Mouse (Mus musculus) ES-E14 (cell line): ENCODE results near the gene Gramd1c. TPM values are rescaled to one million over a fixed set of nuclear protein-coding genes. Genes with fewer than 3 reads are reported as not detected.
A peak's percentile ranks its signal among the peaks of the same experiment; 100 is the strongest.

ENCODE experiments used
- DNase-seq: peaks from one replicate; pipeline ENCODE4 v3.0.0-alpha.2; 2013; ENCODE audit warnings: low read depth, low spot score
- H3K27ac ChIP-seq: 2 replicates; pipeline ENCODE4 v1.5.1; 2012; ENCODE audit warnings: low read depth, mild to moderate bottlenecking, low read length, moderate library complexity, mixed read lengths; ENCODE audit not compliant: poor library complexity, insufficient read depth, severe bottlenecking
- H3K36me3 ChIP-seq: 2 replicates; pipeline ENCODE4 v1.6.1; 2012; ENCODE audit warnings: mild to moderate bottlenecking, low read length, moderate library complexity, mixed read lengths; ENCODE audit not compliant: control insufficient read depth, poor library complexity, insufficient read depth, severe bottlenecking
- H3K4me1 ChIP-seq, 2 experiments: fragments of 150-350 bp in 1 of 2; sonication (generic) in 1 of 2; 2 replicates each; pipeline ENCODE4 v1.6.1; 2012; ENCODE audit warnings: low read length in 2 of 2, mild to moderate bottlenecking in 1 of 2, mixed read lengths in 1 of 2; ENCODE audit not compliant: control insufficient read depth in 2 of 2, insufficient read depth in 2 of 2, poor library complexity in 1 of 2
- H3K4me3 ChIP-seq, 2 experiments: fragments of 150-350 bp in 1 of 2; sonication (generic) in 1 of 2; 2 replicates each; pipeline ENCODE4 v1.5.1; 2012; ENCODE audit warnings: low read length in 2 of 2, low read depth in 1 of 2, mild to moderate bottlenecking in 1 of 2, mixed read lengths in 1 of 2; ENCODE audit not compliant: insufficient read depth in 1 of 2, poor library complexity in 1 of 2, severe bottlenecking in 1 of 2
- H3K9ac ChIP-seq: 2 replicates; pipeline ENCODE4 v1.6.1; 2012; ENCODE audit warnings: low read depth, mild to moderate bottlenecking, low read length, mixed read lengths; ENCODE audit not compliant: poor library complexity, insufficient read depth, severe bottlenecking
- H3K9me3 ChIP-seq: fragments of 150-350 bp; sonication (generic); 2 replicates; pipeline ENCODE4 v1.6.1; 2012; ENCODE audit warnings: low read depth, mild to moderate bottlenecking, low read length; ENCODE audit not compliant: control insufficient read depth, insufficient read depth
- CHD2 ChIP-seq: IDR thresholded peaks from 2 replicates; pipeline ENCODE4 v1.6.1; 2014; ENCODE audit warnings: mild to moderate bottlenecking, low read depth, low read length, inconsistent platforms
- HCFC1 ChIP-seq: IDR thresholded peaks from 2 replicates; pipeline ENCODE4 v1.6.1; 2012; ENCODE audit warnings: low read length, inconsistent platforms, borderline replicate concordance; ENCODE audit not compliant: insufficient read depth
- MAFK ChIP-seq: IDR thresholded peaks from 2 replicates; pipeline ENCODE4 v1.6.1; 2014; ENCODE audit warnings: mild to moderate bottlenecking, low read depth, low read length, inconsistent platforms; ENCODE audit not compliant: insufficient read depth
- ZC3H11A ChIP-seq: IDR thresholded peaks from 2 replicates; pipeline ENCODE4 v1.6.1; 2012; ENCODE audit warnings: low read depth, mild to moderate bottlenecking, inconsistent platforms, low read length, borderline replicate concordance
- ZNF384 ChIP-seq: IDR thresholded peaks from 2 replicates; pipeline ENCODE4 v1.6.1; 2012; ENCODE audit warnings: low read depth, low read length, inconsistent platforms
- in situ Hi-C, 2 experiments: fragments of 600-800 bp; cut with MboI; formaldehyde crosslinking; loops; one replicate each; pipeline ENCODE4 v1.15.1; 2025; ENCODE audit warnings: low sequenced_read_pairs in 2 of 2, inconsistent platforms in 1 of 2; ENCODE audit not compliant: unreplicated experiment in 2 of 2
- total RNA-seq: library from RNA; depleted of rRNA; stranded (reverse); fragments of 300-350 nt; gene quantifications from 2 replicates; pipeline ENCODE4 v1.2.3, GENCODE M21; 2012

The Gramd1c gene
- total RNA-seq, 1 experiment = 0.94 TPM

DNA sequence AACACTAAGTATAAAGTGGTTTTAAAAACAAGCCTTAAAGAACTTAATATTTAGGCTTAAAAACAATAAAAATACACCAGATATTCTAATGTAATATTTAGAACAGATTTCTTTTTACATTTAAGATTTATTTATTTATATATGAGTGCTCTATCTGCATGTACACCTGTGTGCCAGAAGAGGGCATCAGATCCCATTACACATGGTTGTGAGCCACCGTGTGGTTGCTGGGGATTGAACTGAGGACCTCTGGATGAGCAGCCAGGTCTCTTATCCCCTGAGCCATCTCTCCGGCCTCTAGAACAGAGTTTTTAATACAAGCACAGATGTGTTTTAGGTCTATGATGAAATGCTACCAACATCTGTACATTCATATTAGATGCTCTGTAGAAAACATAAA, 39.8 kb upstream of the Gramd1c start:
- Histone ChIP-seq H3K4me1 (0 out of 4 replicates have a peak, but pooled peaks cover 0 to 3% of the 10 kb centered on the region in 2 experiments), H3K9me3 (no peaks in the 10 kb centered on the region), H3K9ac (no peak overlapping the region), H3K36me3 (peaks cover 22% of the 10 kb centered on the region), H3K4me3 (no peak overlapping the region), H3K27ac (no peak overlapping the region)
- TF ChIP-seq MAFK (no peak), ZNF384 (no peak), HCFC1 (no peak), ZC3H11A (no peak), CHD2 (no peak)
- DNase-seq = no peak
- in situ Hi-C loops = no loop called here

DNA sequence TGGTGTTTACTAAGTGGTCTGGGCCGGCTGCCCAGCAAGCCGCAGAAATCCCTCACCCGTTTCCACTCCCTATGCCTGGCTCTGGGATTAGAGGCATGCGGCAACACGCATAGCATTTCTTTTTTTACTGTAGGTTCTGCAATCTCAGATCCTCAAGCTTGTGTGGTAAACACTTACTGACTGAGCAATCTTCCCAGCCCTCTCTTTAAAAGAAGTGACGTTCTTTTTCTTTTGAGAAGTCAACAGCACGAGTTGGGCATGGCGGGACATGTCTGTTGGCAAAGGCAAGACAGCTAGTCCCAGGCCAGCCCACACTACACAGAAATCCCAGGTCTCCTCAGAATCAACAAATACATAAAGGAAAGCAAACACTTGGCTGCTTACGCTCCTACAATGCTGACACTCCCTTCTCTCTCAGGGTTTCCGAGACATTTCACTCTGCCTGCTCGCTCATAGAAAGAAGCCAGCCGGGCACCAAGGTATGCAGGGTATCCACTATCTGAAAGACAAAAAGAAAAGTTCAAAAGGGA, 38.1 kb upstream of the Gramd1c start:
- no peak for TF ChIP-seq ZNF384
- TF ChIP-seq ZC3H11A = no peak
- TF ChIP-seq CHD2 = no peak
- no peak for TF ChIP-seq HCFC1
- TF ChIP-seq MAFK = no peak

DNA sequence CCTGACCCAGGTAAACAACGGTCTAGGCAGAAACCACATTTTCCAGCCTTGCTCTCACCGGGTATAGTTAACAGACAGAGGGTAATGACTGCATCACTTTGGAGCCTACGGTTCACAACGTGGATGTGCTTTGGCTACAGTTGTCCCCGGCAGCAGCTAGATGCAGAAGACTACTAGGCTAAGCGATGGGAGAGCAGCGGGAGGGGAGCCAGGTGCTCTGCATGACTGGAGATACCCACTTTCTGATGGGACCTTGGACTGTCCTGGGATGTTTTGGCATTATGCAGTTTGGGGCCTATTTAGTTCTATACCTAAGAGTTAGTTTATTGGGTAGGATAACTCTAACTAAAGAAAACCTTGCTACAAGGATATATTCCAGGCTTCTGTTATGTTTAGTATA, 36.2 kb upstream of the Gramd1c start:
- TF ChIP-seq MAFK (no peak), HCFC1 (no peak), ZNF384 (no peak), ZC3H11A (no peak), CHD2 (no peak)
- Histone ChIP-seq H3K4me3 (no peak overlapping the region), H3K27ac (no peak overlapping the region), H3K9ac (no peak overlapping the region), H3K36me3 (peaks cover 21% of the 10 kb centered on the region), H3K4me1 (0 out of 4 replicates have a peak, but pooled peaks cover 0 to 3% of the 10 kb centered on the region in 2 experiments), H3K9me3 (no peaks in the 10 kb centered on the region)
- DNase-seq = no peak
- in situ Hi-C loops = no loop called here

More for the DNA sequence above, 38.1 kb upstream of the Gramd1c start:
- no peak for DNase-seq
- H3K9ac ChIP-seq = peak overlapping the region; percentile 48; the same call in 1 of the 2 replicates
- H3K9me3 ChIP-seq = no peaks in the 10 kb centered on the region
- in situ Hi-C loops = no loop called here
- H3K36me3 ChIP-seq = peaks cover 17% of the 10 kb centered on the region
- H3K27ac ChIP-seq = no peak overlapping the region; the same call in 1 of the 2 replicates
- no peak overlapping the region for H3K4me3 ChIP-seq
- 0 out of 4 replicates have a peak, but pooled peaks cover 0 to 3% of the 10 kb centered on the region in 2 experiments for H3K4me1 ChIP-seq

DNA sequence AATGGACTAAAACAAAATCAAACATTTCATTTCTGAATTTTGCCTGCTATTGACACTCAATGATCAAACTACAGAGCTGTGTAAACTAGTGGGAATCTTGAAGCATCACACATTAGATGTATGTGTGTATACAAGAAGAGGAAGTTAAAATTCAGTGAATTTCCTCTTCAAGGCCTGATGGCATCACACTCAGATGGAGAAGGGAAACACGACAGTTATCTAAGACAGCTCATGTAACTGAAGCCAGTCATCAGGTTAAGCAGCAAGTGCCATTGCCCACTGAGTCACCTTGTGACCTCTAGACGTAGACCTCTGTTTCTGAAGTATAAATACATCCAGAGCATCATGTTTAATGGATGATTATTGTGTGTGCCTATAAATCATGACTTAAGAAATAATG, 24.5 kb upstream of the Gramd1c start:
- TF ChIP-seq MAFK = no peak
- TF ChIP-seq HCFC1 = no peak
- TF ChIP-seq ZC3H11A = no peak
- no peak for TF ChIP-seq ZNF384
- no peak for TF ChIP-seq CHD2
- in situ Hi-C loops = no loop called here
- Histone ChIP-seq H3K27ac (no peak overlapping the region), H3K36me3 (peaks cover 9% of the 10 kb centered on the region), H3K4me3 (no peak overlapping the region), H3K4me1 (no peaks in the 10 kb centered on the region), H3K9ac (no peak overlapping the region), H3K9me3 (no peaks in the 10 kb centered on the region)
- DNase-seq = no peak
